Mouse (Mus musculus) skeletal muscle tissue, postnatal 0 days (tissue): Measurements from ENCODE around the gene Arrb1. TPM values are rescaled to one million over a fixed set of nuclear protein-coding genes. Genes with fewer than 3 reads are reported as not detected.
A peak's percentile ranks its signal among the peaks of the same experiment; 100 is the strongest.

Experiments
- microRNA counts: library from miRNA; unstranded; fragments of <30 nt; microRNA quantifications from one replicate; lab custom pipeline; 2015
- microRNA-seq, 2 experiments: library from miRNA; unstranded; fragments of <30 nt; microRNA quantifications; one replicate each; pipeline ENCODE4; 2016
- polyA plus RNA-seq: library from polyadenylated mRNA; unstranded; fragments of >200 nt; fragmentation: Nextera tagmentation; extraction: Ambion mirVana; gene quantifications from 2 replicates; pipeline ENCODE4 v1.2.1, GENCODE M21; 2015

The Arrb1 gene
- polyA plus RNA-seq, result 2.8 TPM in 2 replicates

DNA sequence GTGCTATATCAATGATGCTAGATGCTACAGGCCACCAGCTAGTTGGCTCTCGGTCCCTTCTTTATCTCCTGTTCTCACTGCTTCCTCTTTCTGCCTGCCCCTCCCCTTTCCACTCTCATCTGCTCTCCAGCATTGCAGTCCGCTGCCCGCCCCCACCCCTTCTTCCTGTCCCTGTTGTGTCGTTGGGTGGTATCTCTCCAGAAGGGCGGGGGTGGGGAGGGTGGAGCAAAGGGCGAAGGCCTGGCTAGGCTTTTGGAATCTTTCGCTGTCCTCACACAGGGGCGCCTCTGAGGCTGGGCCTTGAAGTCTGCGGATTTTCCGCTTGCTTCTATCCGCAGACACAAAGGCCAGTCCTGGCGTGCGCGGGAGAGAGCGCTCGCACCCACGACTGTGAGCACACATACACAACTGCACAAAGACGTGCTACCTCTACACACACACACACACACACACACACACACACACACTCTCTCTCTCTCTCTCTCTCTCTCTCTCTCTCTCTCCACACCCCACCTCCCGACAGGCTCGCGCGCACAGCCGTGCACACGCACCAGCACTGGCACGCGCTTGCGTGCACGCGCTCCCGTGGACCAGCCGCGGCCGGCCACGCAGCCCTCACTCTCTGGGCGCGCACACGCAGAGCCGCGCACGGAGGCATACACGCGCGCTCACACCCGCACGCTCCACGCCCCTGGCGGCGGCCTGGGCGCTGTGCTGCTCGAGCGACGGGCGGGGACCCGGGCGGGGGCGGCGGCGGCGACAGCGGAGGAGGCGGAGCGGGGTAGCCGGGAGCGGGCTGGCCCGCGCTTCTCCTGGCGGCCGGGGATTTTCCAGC lies at the start of gene Arrb1:
Gene Arrb1, plus strand, starts transcription at position 566 of the 835 bp plus-strand sequence.

DNA sequence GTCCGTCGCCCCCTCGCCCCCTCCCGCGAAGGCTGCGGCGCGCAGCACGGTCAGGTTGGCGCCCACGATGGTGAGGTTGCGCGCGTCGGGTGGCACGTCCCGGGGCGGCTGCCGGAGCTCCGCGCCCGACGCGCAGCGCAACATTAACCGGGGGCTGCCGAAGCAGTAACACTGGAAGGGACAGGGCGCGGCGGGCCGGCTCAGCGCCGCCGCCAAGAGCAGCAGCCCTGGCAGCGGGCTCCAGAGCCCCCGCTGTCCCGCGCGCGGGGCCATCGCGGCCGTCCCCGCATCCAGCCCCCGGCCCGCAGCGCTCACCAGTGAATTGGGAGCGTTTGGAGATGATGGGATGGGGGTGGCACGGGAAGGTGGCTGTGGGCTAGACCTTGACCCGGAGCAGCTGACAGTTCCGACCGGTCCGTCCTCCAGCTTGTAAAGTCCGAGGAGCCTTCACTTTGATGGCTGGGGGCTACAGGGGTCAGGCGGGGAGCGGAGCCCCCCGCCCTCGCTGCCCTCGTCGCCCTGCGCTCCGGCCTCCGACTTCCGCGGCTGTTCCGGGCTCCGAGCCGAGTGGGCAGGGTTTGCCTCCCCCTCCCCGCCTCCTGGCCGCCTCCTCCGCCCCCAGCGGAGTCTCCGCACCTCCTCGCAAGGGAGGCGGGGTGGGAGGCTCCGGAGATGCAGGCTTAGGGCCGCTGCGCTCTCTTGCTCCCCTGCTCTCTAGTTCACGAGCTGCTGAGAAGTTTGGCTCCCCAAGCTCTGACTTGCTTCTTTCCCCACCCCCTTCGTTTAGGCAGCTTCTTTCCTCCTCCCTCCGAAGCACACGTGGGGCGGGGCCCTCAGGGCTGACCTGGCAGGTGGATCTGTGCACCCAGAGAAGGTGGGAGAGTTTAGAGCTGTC lies 91.4 kb downstream of the Arrb1 start, which contains the start of gene Tpbgl:
Gene Tpbgl, minus strand, starts transcription at position 728 of the 895 bp plus-strand sequence.

MicroRNA genes within 50 kb of the gene (microRNA counts, 519-probe panel; counts per million panel counts)
- microRNA mmu-miR-326 (lab: Ali Mortazavi, UCI), result 1,361 counts per million, percentile 61 among the panel's probes with 10 or more counts

Small RNAs within 50 kb of the gene (microRNA-seq; reads per million reads assigned to microRNA genes)
- gene Mir326, result 10.0 to 16.8 reads per million in 2 experiments

Other genes starting within 250 kb of the Arrb1 start
- gene Serpinh1, start 182.2 kb upstream of the Arrb1 start, polyA plus RNA-seq, result 362 and 568 TPM in 2 replicates
- 12.6 and 15.2 TPM in 2 replicates for gene Gdpd5, start 154.1 kb upstream of the Arrb1 start, polyA plus RNA-seq
- 1.2 and 1.5 TPM in 2 replicates for gene Klhl35, start 69.5 kb upstream of the Arrb1 start, polyA plus RNA-seq
- gene Rps3, start 51.7 kb upstream of the Arrb1 start, polyA plus RNA-seq, result 507 and 560 TPM in 2 replicates
- gene Tpbgl, start 91.6 kb downstream of the Arrb1 start, polyA plus RNA-seq, result 21.4 and 21.7 TPM in 2 replicates
- 5.5 and 6.9 TPM in 2 replicates for gene Slco2b1, start 175.9 kb downstream of the Arrb1 start, polyA plus RNA-seq
- gene Olfr520, start 194.8 kb downstream of the Arrb1 start, polyA plus RNA-seq, result not detected in 2 replicates
- gene Olfr521, start 228.0 kb downstream of the Arrb1 start, polyA plus RNA-seq, result not detected in 2 replicates